Mouse (Mus musculus) bone marrow, adult 2 months (tissue): Measurements from ENCODE around the gene Fyb.

Source experiments
- CTCF ChIP-seq: fragments of 200-500 bp; IDR thresholded peaks from 2 replicates; pipeline ENCODE4 v1.5.1; 2011; ENCODE audit warnings: low read length, control low read depth; ENCODE audit not compliant: control insufficient read depth, insufficient read depth
- POLR2A ChIP-seq: fragments of 200-500 bp; IDR thresholded peaks from 2 replicates; pipeline ENCODE4 v1.6.1; 2011; ENCODE audit warnings: low read depth, mild to moderate bottlenecking, control low read depth, low read length, borderline replicate concordance; ENCODE audit not compliant: control insufficient read depth

GRCm38 (mm10) chr15:6577971-6578370, 55.3 kb downstream of the Fyb start:
- TF ChIP-seq POLR2A (no peak), CTCF (no peak)
